Mouse (Mus musculus): Measurements from ENCODE around the gene Stt3a. TPM values are rescaled to one million over a fixed set of nuclear protein-coding genes. Genes with fewer than 3 reads are reported as not detected.

Gene Stt3a
- 62.2 and 74.9 TPM in 2 replicates for polyA plus RNA-seq (2015; fragmentation: Nextera tagmentation; extraction: Ambion mirVana)

DNA sequence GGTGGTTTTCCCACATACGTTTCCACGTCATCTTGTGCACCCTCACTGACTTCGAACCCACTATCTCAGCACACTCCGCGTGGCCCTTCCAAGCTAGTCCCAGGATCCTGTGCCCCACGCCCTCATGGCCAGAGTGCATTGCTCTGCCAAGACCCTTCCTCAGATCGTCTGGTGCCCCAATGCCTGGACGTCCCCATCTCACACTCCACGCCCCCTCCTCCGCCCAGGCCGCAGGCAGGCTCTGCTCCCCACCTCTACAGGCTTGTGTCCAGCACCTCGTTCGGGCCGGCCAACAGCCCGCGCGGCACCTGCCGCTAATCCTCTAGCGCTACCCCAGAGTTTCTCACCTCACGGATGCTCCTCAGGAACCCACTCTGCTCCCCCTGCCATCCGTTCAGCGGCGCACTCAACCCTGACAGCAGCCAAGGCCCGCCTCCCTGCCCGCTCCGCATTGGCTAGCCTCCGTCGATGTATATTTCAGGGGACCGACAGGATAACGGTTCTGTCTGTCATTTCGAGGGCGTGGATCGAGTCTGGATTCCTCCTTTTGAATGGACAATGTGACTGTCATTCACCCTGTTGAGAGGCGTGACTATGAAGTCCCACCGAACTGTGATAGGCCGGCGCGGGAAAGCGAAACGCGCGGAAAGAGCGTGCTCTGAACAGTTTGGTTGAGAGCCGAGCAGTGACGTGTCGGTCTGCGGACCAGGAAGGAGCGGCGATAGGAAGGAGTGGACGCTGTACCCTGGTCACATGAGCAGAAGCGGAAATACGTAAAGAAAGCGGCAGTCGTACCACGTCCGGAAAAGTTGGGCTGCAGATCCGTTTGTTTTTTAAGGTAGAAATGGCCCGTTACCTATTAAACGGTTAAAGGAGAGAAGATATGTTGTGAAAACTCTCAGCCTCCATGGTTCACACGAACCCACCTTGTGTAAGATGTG lies at the start of gene Stt3a:
Stt3a (minus strand) TSS at position 477 of the 941 bp plus-strand sequence.

DNA sequence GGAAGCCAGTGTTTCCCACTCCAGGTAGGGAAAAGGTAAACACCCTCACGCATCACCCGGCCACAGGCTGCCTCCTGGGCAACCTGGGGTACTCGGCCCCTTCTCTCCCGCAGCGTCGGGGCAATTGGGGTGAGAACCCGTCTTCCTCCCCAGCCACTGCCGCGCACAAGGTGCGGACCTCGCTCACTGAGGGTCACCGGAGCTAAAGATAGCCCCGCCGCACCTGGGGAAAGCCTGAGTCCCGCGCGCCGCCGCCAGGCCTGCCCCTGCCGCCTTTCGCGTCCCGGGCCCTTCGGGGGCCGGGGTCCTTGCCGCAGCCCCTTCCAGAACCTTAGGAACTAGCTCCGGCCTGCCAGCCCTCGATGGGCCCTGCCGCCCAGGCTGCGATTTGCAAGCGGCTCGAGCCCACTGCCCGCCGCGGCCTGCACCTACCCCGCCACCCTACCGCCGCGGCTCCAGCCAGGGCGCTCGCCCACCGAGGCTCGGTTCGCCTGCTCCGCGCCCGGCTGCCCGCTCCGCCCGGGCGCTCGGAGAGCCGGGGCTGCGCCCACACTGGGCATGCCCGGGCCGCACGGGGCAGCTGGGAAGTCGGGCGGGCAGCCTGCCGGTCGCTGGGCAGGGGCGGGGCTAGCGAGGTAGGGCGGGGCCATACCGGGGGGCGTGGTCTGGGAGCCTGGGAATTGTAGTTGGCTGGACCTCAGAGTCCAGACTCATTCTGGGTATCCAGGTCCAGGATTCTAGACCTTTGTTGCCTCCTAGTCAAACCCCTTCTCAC lies 29.5 kb upstream of the Stt3a start, which contains the start of gene Ei24:
Ei24 (minus strand) TSS at position 613 of the 775 bp plus-strand sequence.

DNA sequence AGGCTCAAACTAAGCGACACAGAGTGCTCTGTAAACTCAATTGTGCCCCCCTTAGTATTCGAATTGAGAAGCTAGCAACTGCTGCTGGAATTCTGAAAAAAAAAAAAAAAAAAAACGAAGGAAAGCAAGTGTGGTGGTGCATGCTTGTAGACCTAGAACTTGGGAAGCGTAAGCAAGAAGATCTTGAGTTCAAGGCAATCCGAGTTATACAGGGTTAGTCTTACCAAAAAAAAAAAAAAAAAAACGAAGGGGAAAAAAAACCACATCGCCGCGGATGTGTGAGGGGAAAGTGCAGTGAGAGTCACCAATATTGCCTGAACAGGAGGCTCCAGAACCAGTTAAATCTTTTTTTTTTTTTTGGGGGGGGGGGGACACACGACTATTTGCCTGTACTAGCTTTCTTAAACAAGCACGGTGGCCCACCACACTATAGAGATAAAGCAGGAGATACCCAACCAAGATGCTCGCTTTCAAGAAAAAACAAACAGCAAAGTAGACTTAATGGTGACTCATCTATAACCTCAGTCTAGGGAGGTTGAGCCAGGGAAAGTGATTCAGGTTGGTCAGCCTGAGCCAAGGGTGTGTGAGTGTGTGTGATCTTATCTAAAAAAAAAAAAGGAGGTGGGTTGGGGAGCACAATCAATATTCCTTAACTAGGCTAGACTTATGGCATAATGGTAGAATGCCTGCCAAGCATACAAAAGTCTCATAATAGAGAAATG lies 40.3 kb downstream of the Stt3a start, which contains the start of gene Chek1:
Chek1 (minus strand) TSS at position 32 of the 722 bp plus-strand sequence.

DNA sequence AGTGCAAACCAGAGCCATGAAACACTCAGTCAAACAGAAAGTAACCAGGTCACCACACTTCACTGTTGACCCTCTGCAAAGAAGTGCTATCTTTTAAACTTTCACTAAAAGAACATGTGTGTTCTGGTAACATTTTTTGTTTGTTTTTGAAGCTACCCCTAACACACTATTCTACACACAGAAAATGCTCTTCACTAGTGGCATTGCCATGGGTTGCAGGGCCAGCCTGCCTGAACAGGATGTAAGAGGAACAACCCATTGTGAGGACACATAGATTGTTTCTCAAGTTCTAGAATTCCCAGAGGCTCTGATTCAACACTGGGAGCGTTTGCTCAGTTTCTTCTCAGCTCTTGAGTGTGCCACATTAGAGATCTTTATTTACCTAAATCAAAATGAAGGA lies 74.6 kb downstream of the Stt3a start, which contains the start of gene Acrv1:
Acrv1 (plus strand) TSS at position 301 of the 400 bp plus-strand sequence.

Other genes starting within 250 kb of the Stt3a start
- not detected in 2 replicates for gene Gm5615, start 225.7 kb downstream of the Stt3a start, polyA plus RNA-seq (2015; fragmentation: Nextera tagmentation; extraction: Ambion mirVana)
- not detected in 2 replicates for gene Gm17689, start 185.0 kb downstream of the Stt3a start, polyA plus RNA-seq (2015; fragmentation: Nextera tagmentation; extraction: Ambion mirVana)
- not detected in 2 replicates for gene A630095E13Rik, start 124.3 kb downstream of the Stt3a start, polyA plus RNA-seq (2015; fragmentation: Nextera tagmentation; extraction: Ambion mirVana)
- not detected in 2 replicates for gene Acrv1, start 74.5 kb downstream of the Stt3a start, polyA plus RNA-seq (2015; fragmentation: Nextera tagmentation; extraction: Ambion mirVana)
- 5.1 and 5.6 TPM in 2 replicates for gene Chek1, start 40.6 kb downstream of the Stt3a start, polyA plus RNA-seq (2015; fragmentation: Nextera tagmentation; extraction: Ambion mirVana)
- 116 and 117 TPM in 2 replicates for gene Ei24, start 29.7 kb upstream of the Stt3a start, polyA plus RNA-seq (2015; fragmentation: Nextera tagmentation; extraction: Ambion mirVana)
- 520 and 531 TPM in 2 replicates for gene Fez1, start 54.2 kb upstream of the Stt3a start, polyA plus RNA-seq (2015; fragmentation: Nextera tagmentation; extraction: Ambion mirVana)

Data from neural tube, postnatal 0 days (tissue).